Mouse (Mus musculus): Measurements from ENCODE around the gene Uxs1.

DNA sequence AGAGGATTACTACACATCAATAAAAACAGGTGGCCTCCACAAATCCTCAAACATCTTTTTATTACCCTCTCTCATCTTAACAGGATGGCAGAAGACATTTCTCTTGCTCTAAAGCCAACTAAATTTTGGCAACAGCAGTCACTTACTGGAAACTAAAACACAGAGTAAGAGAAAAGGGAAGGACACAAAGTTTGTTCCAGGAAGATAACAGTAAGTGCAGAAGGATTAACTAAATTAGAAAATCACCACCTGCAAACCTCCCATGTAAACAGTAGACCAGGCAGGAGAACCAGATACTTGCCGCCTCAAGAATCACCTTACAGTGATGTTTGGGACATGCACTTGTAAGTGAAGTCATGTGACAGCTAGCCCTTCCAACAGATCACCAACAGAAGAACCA, 5.8 kb downstream of the Uxs1 start:
- no peak for TF ChIP-seq CTCF (IDR thresholded peaks at IDR 0.05; ENCODE audit: borderline replicate concordance, insufficient read depth, low read depth, low read length)
- TF ChIP-seq POLR2A (IDR thresholded peaks at IDR 0.05; ENCODE audit: borderline replicate concordance, insufficient read depth, low read length): no peak
